Mouse (Mus musculus): ENCODE measurements around the gene Bag5. TPM values are rescaled to one million over a fixed set of nuclear protein-coding genes. Genes with fewer than 3 reads are reported as not detected.

The Bag5 gene
- total and polyA plus RNA-seq, 2 experiments from 2014 or later, result 22.7 to 64.3 TPM

- peak; percentile 6; the same call in 1 of the 2 replicates for TF ChIP-seq CTCF (IDR thresholded peaks at IDR 0.05; ENCODE audit: low read depth)
- no peak for ATAC-seq
- 0 out of 2 replicates have a peak, but pooled peaks cover 5% of the 10 kb centered on the region for H3K36me3 ChIP-seq (ENCODE audit: insufficient read depth, low read length)
- peak; percentile 33 for DNase-seq (ENCODE audit: low spot score)
- WGBS, result 36% methylated on average over 23 of the region's 23 CpGs
- H3K27me3 ChIP-seq (ENCODE audit: insufficient read depth, low read length), result no peaks in the 10 kb centered on the region
- peak overlapping the region; percentile 71 for H3K27ac ChIP-seq
- no peaks in the 10 kb centered on the region for H3K9me3 ChIP-seq (ENCODE audit: low read length)
- peak overlapping the region; percentile 77 for H3K4me2 ChIP-seq (ENCODE audit: low read depth, low read length)
- peak overlapping the region; percentile 85 for H3K4me3 ChIP-seq (ENCODE audit: low read length)
- peaks cover 17% of the 10 kb centered on the region for H3K4me1 ChIP-seq (ENCODE audit: insufficient read depth, low read length)
- peak overlapping the region; percentile 97 for H3K9ac ChIP-seq (replicated peaks; ENCODE audit: low read length)
Measured at GRCm38 (mm10) chr12:111669000-111669788, 43.9 kb downstream of the Bag5 start.

- 0 out of 2 replicates have a peak, but pooled peaks cover 5% of the 10 kb centered on the region for H3K36me3 ChIP-seq (ENCODE audit: insufficient read depth, low read length)
- peak; percentile 97 for TF ChIP-seq CTCF (IDR thresholded peaks at IDR 0.05; ENCODE audit: low read depth)
- H3K9me3 ChIP-seq (ENCODE audit: low read length), result no peaks in the 10 kb centered on the region
- WGBS, result 5% methylated on average over 8 of the region's 8 CpGs
- ATAC-seq (peak; percentile 64), DNase-seq (ENCODE audit: low spot score) (peak; percentile 98)
- peak overlapping the region; percentile 97 for H3K9ac ChIP-seq (replicated peaks; ENCODE audit: low read length)
- no peaks in the 10 kb centered on the region for H3K27me3 ChIP-seq (ENCODE audit: insufficient read depth, low read length)
- H3K4me1 ChIP-seq (ENCODE audit: insufficient read depth, low read length), result peaks cover 17% of the 10 kb centered on the region
- H3K4me3 ChIP-seq (ENCODE audit: low read length), result peak overlapping the region; percentile 85
- peak overlapping the region; percentile 77 for H3K4me2 ChIP-seq (ENCODE audit: low read depth, low read length)
- H3K27ac ChIP-seq, result peak overlapping the region; percentile 71
Measured at GRCm38 (mm10) chr12:111668457-111668912, 44.6 kb downstream of the Bag5 start.

- Histone ChIP-seq H3K4me2 (ENCODE audit: low read depth, low read length) (no peak overlapping the region), H3K36me3 (ENCODE audit: insufficient read depth, low read length) (0 out of 2 replicates have a peak, but pooled peaks cover 5% of the 10 kb centered on the region), H3K9ac (replicated peaks; ENCODE audit: low read length) (no peak overlapping the region), H3K4me1 (ENCODE audit: insufficient read depth, low read length) (peaks cover 11% of the 10 kb centered on the region), H3K4me3 (ENCODE audit: low read length) (no peak overlapping the region), H3K9me3 (ENCODE audit: low read length) (no peaks in the 10 kb centered on the region), H3K27ac (no peak overlapping the region; the same call in 1 of the 2 replicates), H3K27me3 (ENCODE audit: insufficient read depth, low read length) (no peaks in the 10 kb centered on the region)
- 85% methylated on average over 5 of the region's 5 CpGs for WGBS
- ATAC-seq (no peak), DNase-seq (ENCODE audit: low spot score) (no peak)
- TF ChIP-seq CTCF (IDR thresholded peaks at IDR 0.05; ENCODE audit: low read depth), result no peak
Measured at GRCm38 (mm10) chr12:111667421-111667820, 45.6 kb downstream of the Bag5 start.

DNA sequence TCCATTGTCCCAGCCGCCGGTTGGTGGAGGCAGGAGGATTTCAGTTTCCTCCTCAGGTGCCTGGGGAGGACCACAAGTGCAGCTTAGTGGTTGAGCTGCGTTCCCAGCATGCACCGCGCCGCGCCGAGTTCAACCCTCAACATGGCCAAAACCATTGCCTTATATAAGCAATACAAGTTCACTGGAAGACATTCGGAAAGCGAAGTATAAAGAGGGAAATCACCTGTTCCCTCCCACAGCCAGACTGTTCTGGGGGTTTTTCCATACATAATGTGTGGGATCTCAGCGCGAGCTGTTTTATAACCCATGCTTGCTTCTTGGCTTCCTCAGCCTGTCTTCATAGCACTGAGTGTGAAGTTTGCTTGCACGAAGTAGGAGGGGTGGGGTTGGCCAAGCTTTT lies 46.7 kb downstream of the Bag5 start:
- Histone ChIP-seq H3K4me3 (ENCODE audit: low read length) (no peak overlapping the region), H3K27me3 (ENCODE audit: insufficient read depth, low read length) (no peaks in the 10 kb centered on the region), H3K4me2 (ENCODE audit: low read depth, low read length) (no peak overlapping the region), H3K27ac (no peak overlapping the region), H3K9ac (replicated peaks; ENCODE audit: low read length) (no peak overlapping the region), H3K4me1 (ENCODE audit: insufficient read depth, low read length) (0 out of 2 replicates have a peak, but pooled peaks cover 9% of the 10 kb centered on the region), H3K9me3 (ENCODE audit: low read length) (no peaks in the 10 kb centered on the region), H3K36me3 (ENCODE audit: insufficient read depth, low read length) (peaks cover 5% of the 10 kb centered on the region; the same call in 1 of the 2 replicates)
- ATAC-seq, result no peak
- WGBS, result 80% methylated on average over 13 of the region's 13 CpGs
- TF ChIP-seq CTCF (IDR thresholded peaks at IDR 0.05; ENCODE audit: low read depth), result no peak
- no peak for DNase-seq (ENCODE audit: low spot score)

- no peaks in the 10 kb centered on the region for H3K27me3 ChIP-seq (ENCODE audit: insufficient read depth, low read length)
- 0 out of 2 replicates have a peak, but pooled peaks cover 9% of the 10 kb centered on the region for H3K4me1 ChIP-seq (ENCODE audit: insufficient read depth, low read length)
- ATAC-seq (no peak), DNase-seq (ENCODE audit: low spot score) (no peak)
- H3K27ac ChIP-seq, result 0 out of 2 replicates have a peak overlapping the region, but pooled peaks have one; percentile 4
- H3K36me3 ChIP-seq (ENCODE audit: insufficient read depth, low read length), result peaks cover 5% of the 10 kb centered on the region; the same call in 1 of the 2 replicates
- no peak overlapping the region for H3K4me3 ChIP-seq (ENCODE audit: low read length)
- H3K9ac ChIP-seq (replicated peaks; ENCODE audit: low read length), result no peak overlapping the region
- WGBS, result 81% methylated on average over 13 of the region's 13 CpGs
- H3K9me3 ChIP-seq (ENCODE audit: low read length), result no peaks in the 10 kb centered on the region
- TF ChIP-seq CTCF (IDR thresholded peaks at IDR 0.05; ENCODE audit: low read depth), result no peak
- no peak overlapping the region for H3K4me2 ChIP-seq (ENCODE audit: low read depth, low read length)
Measured at GRCm38 (mm10) chr12:111665041-111665880, 47.8 kb downstream of the Bag5 start.

- Histone ChIP-seq H3K27me3 (ENCODE audit: insufficient read depth, low read length) (no peaks in the 10 kb centered on the region), H3K36me3 (ENCODE audit: insufficient read depth, low read length) (peaks cover 5% of the 10 kb centered on the region; the same call in 1 of the 2 replicates), H3K4me1 (ENCODE audit: insufficient read depth, low read length) (0 out of 2 replicates have a peak, but pooled peaks cover 9% of the 10 kb centered on the region), H3K4me2 (ENCODE audit: low read depth, low read length) (no peak overlapping the region), H3K27ac (no peak overlapping the region), H3K9ac (replicated peaks; ENCODE audit: low read length) (no peak overlapping the region), H3K9me3 (ENCODE audit: low read length) (no peaks in the 10 kb centered on the region), H3K4me3 (ENCODE audit: low read length) (no peak overlapping the region)
- DNase-seq (ENCODE audit: low spot score), result peak; percentile 25
- TF ChIP-seq CTCF (IDR thresholded peaks at IDR 0.05; ENCODE audit: low read depth), result no peak
- ATAC-seq, result no peak
- WGBS, result 49% methylated on average over 6 of the region's 6 CpGs
Measured at GRCm38 (mm10) chr12:111664144-111664634, 48.9 kb downstream of the Bag5 start.
